Mouse (Mus musculus): ENCODE results near the gene Cherp.
A peak's percentile ranks its signal among the peaks of the same experiment; 100 is the strongest.

- TF ChIP-seq CTCF (IDR thresholded peaks at IDR 0.05) (0 out of 2 replicates have a peak, but pooled peaks have one; percentile 11), EP300 (IDR thresholded peaks at IDR 0.05; ENCODE audit: insufficient read depth, low read depth, low read length) (no peak), POLR2A (IDR thresholded peaks at IDR 0.05; ENCODE audit: insufficient read depth, low read depth, low read length) (no peak)
Measured at GRCm38 (mm10) chr8:72453904-72454303, 21.1 kb downstream of the Cherp start.

Data from heart, adult 2 months (tissue).